Mouse (Mus musculus): Measurements from ENCODE around the gene Wasf3.
"Not testable (repeated sequence)": the region's sequence is repeated elsewhere in the genome, so short reads cannot be mapped to it uniquely, and the experiment has no call there.

Gene Wasf3

GRCm38 (mm10) chr5:146442767-146443166, 58.0 kb downstream of the Wasf3 start:
- in situ Hi-C loops (cut with MboI, MseI): loop anchor here in 1 of 2 experiments (5.0 kb wide), 1 partner anchor 1705 kb away; no protein-coding TSS in a partner anchor

GRCm38 (mm10) chr5:146446633-146447032, 61.8 kb downstream of the Wasf3 start:
- in situ Hi-C loops (cut with MboI, MseI): no loop called here

GRCm38 (mm10) chr5:146451592-146452254, 66.9 kb downstream of the Wasf3 start:
- in situ Hi-C loops (cut with MboI, MseI): no loop called here

- in situ Hi-C loops (cut with MboI, MseI): no loop called here
Measured at GRCm38 (mm10) chr5:146453556-146453955, 68.8 kb downstream of the Wasf3 start.

- in situ Hi-C loops (cut with MboI, MseI): no loop called here
Measured at GRCm38 (mm10) chr5:146461612-146462011, 76.8 kb downstream of the Wasf3 start.

- in situ Hi-C loops (cut with MboI, MseI): no loop called here
Measured at GRCm38 (mm10) chr5:146466663-146467062, 81.9 kb downstream of the Wasf3 start.

GRCm38 (mm10) chr5:146468311-146468710, 83.5 kb downstream of the Wasf3 start:
- in situ Hi-C loops (cut with MboI, MseI): no loop called here

GRCm38 (mm10) chr5:146470821-146471220, 86.0 kb downstream of the Wasf3 start:
- in situ Hi-C loops (cut with MboI, MseI): no loop called here

GRCm38 (mm10) chr5:146471311-146471710, 86.5 kb downstream of the Wasf3 start:
- in situ Hi-C loops (cut with MboI, MseI): no loop called here

- in situ Hi-C loops (cut with MboI, MseI): no loop called here
Measured at GRCm38 (mm10) chr5:146471821-146472220, 87.0 kb downstream of the Wasf3 start.

GRCm38 (mm10) chr5:146479564-146479963, 94.8 kb downstream of the Wasf3 start:
- in situ Hi-C loops (cut with MboI, MseI): not testable (repeated sequence)

GRCm38 (mm10) chr5:146481665-146482064, 96.9 kb downstream of the Wasf3 start, which contains the start of gene Gm6408:
Gm6408 (plus strand) TSS chr5:146481965.
- in situ Hi-C loops (cut with MboI, MseI): loop anchor here (5.0 to 10.0 kb wide), 2 partner anchors 297 to 324 kb away; partner anchors contain the start of gene 1700001J03Rik (in 1 of the 2)

GRCm38 (mm10) chr5:146488959-146489358, 104.2 kb downstream of the Wasf3 start:
- in situ Hi-C loops (cut with MboI, MseI): loop anchor here in 1 of 2 experiments (10.0 kb wide), 1 partner anchor 304 kb away; the partner anchor contains the start of gene 1700001J03Rik

- in situ Hi-C loops (cut with MboI, MseI): loop anchor here in 1 of 2 experiments (5.0 kb wide), 1 partner anchor 36 kb away; the partner anchor contains the start of gene Gm3404
Measured at GRCm38 (mm10) chr5:146491063-146491462, 106.3 kb downstream of the Wasf3 start, which contains the start of gene Gm6370. Gm6370 (plus strand) TSS chr5:146491363.

- in situ Hi-C loops (cut with MboI, MseI): not testable (repeated sequence)
Measured at GRCm38 (mm10) chr5:146502099-146502498, 117.3 kb downstream of the Wasf3 start, which contains the start of gene 4930449I24Rik. 4930449I24Rik (plus strand) TSS chr5:146502399.

GRCm38 (mm10) chr5:146513823-146514222, 129.0 kb downstream of the Wasf3 start, which contains the start of gene Gm3402:
Gm3402 (plus strand) TSS chr5:146514123.
- in situ Hi-C loops (cut with MboI, MseI): not testable (repeated sequence)
